Mouse (Mus musculus) hindbrain, embryonic 15.5 days (tissue): ENCODE measurements at regions not wholly inside any gene's neighbourhood (a gene's known extent, or its start where the extent isn't known, plus 50 kb on each side); places are given as distances from the start of the nearest gene placed in this dataset.
A peak's percentile ranks its signal among the peaks of the same experiment; 100 is the strongest.

ENCODE experiments used
- ATAC-seq: fragments of 200-750 bp; cut with Nextera tagmentation; 2 replicates; pipeline ENCODE4 v1.8.0; 2017; ENCODE audit warnings: low read depth, moderate number of reproducible peaks, moderate TSS enrichment; ENCODE audit not compliant: low FRiP score
- H3K27ac ChIP-seq: fragments of 300-500 bp; sonication (generic); replicated peaks from 2 replicates; pipeline ENCODE4 v1.5.1; 2015; ENCODE audit warnings: mild to moderate bottlenecking, inconsistent platforms
- H3K27me3 ChIP-seq: fragments of 300-500 bp; sonication (generic); 2 replicates; pipeline ENCODE4 v1.6.1; 2015; ENCODE audit warnings: control low read depth, inconsistent platforms
- H3K36me3 ChIP-seq: fragments of 300-500 bp; sonication (generic); 2 replicates; pipeline ENCODE4 v1.6.1; 2015; ENCODE audit warnings: control low read depth, inconsistent platforms
- H3K4me1 ChIP-seq: fragments of 300-500 bp; sonication (generic); replicated peaks from 2 replicates; pipeline ENCODE4 v1.6.1; 2015; ENCODE audit warnings: control low read depth, inconsistent platforms
- H3K4me2 ChIP-seq: fragments of 300-500 bp; sonication (generic); 2 replicates; pipeline ENCODE4 v1.6.1; 2015; ENCODE audit warnings: moderate library complexity, mild to moderate bottlenecking, inconsistent platforms
- H3K4me3 ChIP-seq: fragments of 300-500 bp; sonication (generic); 2 replicates; pipeline ENCODE4 v1.5.1; 2015; ENCODE audit warnings: mild to moderate bottlenecking, inconsistent platforms
- H3K9ac ChIP-seq: fragments of 300-500 bp; sonication (generic); 2 replicates; pipeline ENCODE4 v1.6.1; 2015; ENCODE audit warnings: inconsistent platforms
- H3K9me3 ChIP-seq: fragments of 300-500 bp; sonication (generic); 2 replicates; pipeline ENCODE4 v1.6.1; 2016; ENCODE audit warnings: control low read depth, inconsistent platforms
- WGBS: fragments of 180-500 bp; shearing (Covaris S2); methylation state at CpG from one replicate; pipeline ENCODE4 v1.1.7; 2015; 5-methylcytosine and 5-hydroxymethylcytosine counted together

- Histone ChIP-seq H3K36me3 (no peaks in the 10 kb centered on the region), H3K9ac (no peak overlapping the region), H3K4me3 (no peak overlapping the region), H3K4me1 (no peaks in the 10 kb centered on the region), H3K27me3 (no peaks in the 10 kb centered on the region), H3K9me3 (no peaks in the 10 kb centered on the region), H3K27ac (no peak overlapping the region), H3K4me2 (no peak overlapping the region)
- no peak for ATAC-seq
- WGBS = 94% methylated on average over 5 of the region's 5 CpGs
Measured at GRCm38 (mm10) chr10:68378212-68378611, 99.7 kb upstream of the Arid5b start.

- no peak overlapping the region for H3K9ac ChIP-seq
- no peak overlapping the region for H3K4me3 ChIP-seq
- H3K9me3 ChIP-seq = no peaks in the 10 kb centered on the region
- H3K27ac ChIP-seq = no peak overlapping the region
- WGBS = 93% methylated on average over 4 of the region's 4 CpGs
- no peak for ATAC-seq
- H3K36me3 ChIP-seq = no peaks in the 10 kb centered on the region
- H3K4me1 ChIP-seq = no peaks in the 10 kb centered on the region
- no peak overlapping the region for H3K4me2 ChIP-seq
- H3K27me3 ChIP-seq = no peaks in the 10 kb centered on the region
Measured at GRCm38 (mm10) chr10:68377479-68377878, 98.9 kb upstream of the Arid5b start.

GRCm38 (mm10) chr10:68373875-68374274, 95.3 kb upstream of the Arid5b start:
- H3K4me3 ChIP-seq = no peak overlapping the region
- H3K27me3 ChIP-seq = no peaks in the 10 kb centered on the region
- H3K4me2 ChIP-seq = no peak overlapping the region
- no peaks in the 10 kb centered on the region for H3K4me1 ChIP-seq
- ATAC-seq = no peak
- 58% methylated on average over 5 of the region's 5 CpGs for WGBS
- no peaks in the 10 kb centered on the region for H3K36me3 ChIP-seq
- H3K9ac ChIP-seq = no peak overlapping the region
- H3K27ac ChIP-seq = no peak overlapping the region
- no peaks in the 10 kb centered on the region for H3K9me3 ChIP-seq

- H3K9ac ChIP-seq = no peak overlapping the region
- H3K27ac ChIP-seq = no peak overlapping the region
- no peaks in the 10 kb centered on the region for H3K9me3 ChIP-seq
- H3K4me2 ChIP-seq = no peak overlapping the region
- WGBS = 97% methylated on average over 6 of the region's 6 CpGs
- no peak for ATAC-seq
- H3K4me1 ChIP-seq = no peaks in the 10 kb centered on the region
- no peaks in the 10 kb centered on the region for H3K36me3 ChIP-seq
- H3K4me3 ChIP-seq = no peak overlapping the region
- H3K27me3 ChIP-seq = no peaks in the 10 kb centered on the region
Measured at GRCm38 (mm10) chr10:68371785-68372184, 93.2 kb upstream of the Arid5b start.

GRCm38 (mm10) chr10:68370986-68371385, 92.4 kb upstream of the Arid5b start:
- Histone ChIP-seq H3K27ac (no peak overlapping the region), H3K9me3 (no peaks in the 10 kb centered on the region)
- ATAC-seq = no peak

GRCm38 (mm10) chr10:68366796-68367195, 88.3 kb upstream of the Arid5b start:
- Histone ChIP-seq H3K27ac (no peak overlapping the region), H3K27me3 (no peaks in the 10 kb centered on the region), H3K9ac (no peak overlapping the region), H3K36me3 (no peaks in the 10 kb centered on the region), H3K4me2 (no peak overlapping the region), H3K4me3 (no peak overlapping the region), H3K4me1 (no peaks in the 10 kb centered on the region), H3K9me3 (no peaks in the 10 kb centered on the region)
- 96% methylated on average over 3 of the region's 3 CpGs for WGBS
- ATAC-seq = no peak

More at GRCm38 (mm10) chr10:68370986-68371385, 92.4 kb upstream of the Arid5b start:
- H3K4me2 ChIP-seq = no peak overlapping the region
- no peaks in the 10 kb centered on the region for H3K27me3 ChIP-seq
- H3K4me3 ChIP-seq = no peak overlapping the region
- H3K9ac ChIP-seq = no peak overlapping the region
- no peaks in the 10 kb centered on the region for H3K4me1 ChIP-seq
- no peaks in the 10 kb centered on the region for H3K36me3 ChIP-seq
- WGBS = 88% methylated on average over 8 of the region's 8 CpGs

GRCm38 (mm10) chr10:68360765-68361483, 82.4 kb upstream of the Arid5b start:
- Histone ChIP-seq H3K4me1 (peaks cover 3% of the 10 kb centered on the region), H3K4me3 (no peak overlapping the region), H3K27ac (no peak overlapping the region), H3K4me2 (no peak overlapping the region), H3K9ac (no peak overlapping the region), H3K27me3 (no peaks in the 10 kb centered on the region), H3K36me3 (no peaks in the 10 kb centered on the region), H3K9me3 (no peaks in the 10 kb centered on the region)
- WGBS = 84% methylated on average over 6 of the region's 6 CpGs
- ATAC-seq = no peak

- Histone ChIP-seq H3K4me2 (no peak overlapping the region), H3K27me3 (no peaks in the 10 kb centered on the region), H3K27ac (no peak overlapping the region), H3K9me3 (no peaks in the 10 kb centered on the region), H3K36me3 (no peaks in the 10 kb centered on the region), H3K4me1 (peaks cover 17% of the 10 kb centered on the region), H3K4me3 (no peak overlapping the region), H3K9ac (no peak overlapping the region)
- WGBS = 96% methylated on average over 2 of the region's 2 CpGs
- ATAC-seq = no peak
Measured at GRCm38 (mm10) chr10:68359135-68359534, 80.6 kb upstream of the Arid5b start.

GRCm38 (mm10) chr10:68356973-68357372, 78.4 kb upstream of the Arid5b start:
- H3K9ac ChIP-seq = no peak overlapping the region
- H3K4me1 ChIP-seq = peaks cover 17% of the 10 kb centered on the region
- H3K27ac ChIP-seq = no peak overlapping the region
- WGBS = 75% methylated on average over 6 of the region's 6 CpGs
- no peaks in the 10 kb centered on the region for H3K9me3 ChIP-seq
- no peaks in the 10 kb centered on the region for H3K27me3 ChIP-seq
- no peaks in the 10 kb centered on the region for H3K36me3 ChIP-seq
- no peak overlapping the region for H3K4me3 ChIP-seq
- H3K4me2 ChIP-seq = no peak overlapping the region
- ATAC-seq = no peak

GRCm38 (mm10) chr10:68356521-68356920, 78.0 kb upstream of the Arid5b start:
- no peak for ATAC-seq
- H3K36me3 ChIP-seq = no peaks in the 10 kb centered on the region
- no peak overlapping the region for H3K27ac ChIP-seq
- peaks cover 17% of the 10 kb centered on the region for H3K4me1 ChIP-seq
- H3K9ac ChIP-seq = no peak overlapping the region
- no peaks in the 10 kb centered on the region for H3K27me3 ChIP-seq
- H3K4me3 ChIP-seq = no peak overlapping the region
- H3K9me3 ChIP-seq = no peaks in the 10 kb centered on the region
- 88% methylated on average over 5 of the region's 5 CpGs for WGBS
- H3K4me2 ChIP-seq = no peak overlapping the region

GRCm38 (mm10) chr10:68356093-68356485, 77.5 kb upstream of the Arid5b start:
- Histone ChIP-seq H3K27me3 (no peaks in the 10 kb centered on the region), H3K4me2 (peak overlapping the region; percentile 28), H3K4me3 (no peak overlapping the region), H3K36me3 (no peaks in the 10 kb centered on the region), H3K4me1 (peaks cover 17% of the 10 kb centered on the region), H3K9ac (no peak overlapping the region), H3K27ac (peak overlapping the region; percentile 58; the same call in 1 of the 2 replicates), H3K9me3 (no peaks in the 10 kb centered on the region)
- 14% methylated on average over 6 of the region's 6 CpGs for WGBS
- no peak for ATAC-seq

- Histone ChIP-seq H3K4me1 (peaks cover 17% of the 10 kb centered on the region), H3K9me3 (no peaks in the 10 kb centered on the region), H3K4me3 (no peak overlapping the region), H3K27ac (peak overlapping the region; percentile 58; the same call in 1 of the 2 replicates), H3K36me3 (no peaks in the 10 kb centered on the region), H3K27me3 (no peaks in the 10 kb centered on the region), H3K9ac (no peak overlapping the region), H3K4me2 (peak overlapping the region; percentile 28)
- peak; percentile 15; the same call in 1 of the 2 replicates for ATAC-seq
- 9% methylated on average over 6 of the region's 6 CpGs for WGBS
Measured at GRCm38 (mm10) chr10:68355471-68356092, 77.0 kb upstream of the Arid5b start.
